Mouse (Mus musculus) midbrain, embryonic 14.5 days (tissue): ENCODE measurements at regions not wholly inside any gene's neighbourhood (a gene's known extent, or its start where the extent isn't known, plus 50 kb on each side); places are given as distances from the start of the nearest gene placed in this dataset.

Experiments used
- ATAC-seq: fragments of 200-750 bp; cut with Nextera tagmentation; 2 replicates; pipeline ENCODE4 v1.8.0; 2017; ENCODE audit warnings: moderate number of reproducible peaks, moderate library complexity; ENCODE audit not compliant: low FRiP score, low TSS enrichment
- DNase-seq: peaks from one replicate; pipeline ENCODE4 v3.0.0-alpha.2; 2015
- H3K27ac ChIP-seq: fragments of 300-500 bp; sonication (generic); replicated peaks from 2 replicates; pipeline ENCODE4 v1.5.1; 2014; ENCODE audit warnings: mild to moderate bottlenecking, low read depth, low read length, moderate library complexity
- H3K27me3 ChIP-seq: fragments of 300-500 bp; sonication (generic); 2 replicates; pipeline ENCODE4 v1.6.1; 2014; ENCODE audit warnings: low read length, control low read depth, mixed read lengths; ENCODE audit not compliant: control insufficient read depth, insufficient read depth
- H3K36me3 ChIP-seq: fragments of 300-500 bp; sonication (generic); 2 replicates; pipeline ENCODE4 v1.6.1; 2014; ENCODE audit warnings: low read length, control low read depth; ENCODE audit not compliant: control insufficient read depth, insufficient read depth
- H3K4me1 ChIP-seq: fragments of 300-500 bp; sonication (generic); 2 replicates; pipeline ENCODE4 v1.6.1; 2014; ENCODE audit warnings: mild to moderate bottlenecking, antibody characterized with exemption, low read length, control low read depth; ENCODE audit not compliant: control insufficient read depth, insufficient read depth
- H3K4me2 ChIP-seq: fragments of 300-500 bp; sonication (generic); 2 replicates; pipeline ENCODE4 v1.6.1; 2014; ENCODE audit warnings: mild to moderate bottlenecking, low read length, moderate library complexity
- H3K4me3 ChIP-seq: fragments of 300-500 bp; sonication (generic); replicated peaks from 2 replicates; pipeline ENCODE4 v1.5.1; 2014; ENCODE audit warnings: low read depth, low read length
- H3K9ac ChIP-seq: fragments of 300-500 bp; sonication (generic); replicated peaks from 2 replicates; pipeline ENCODE4 v1.6.1; 2014; ENCODE audit warnings: mild to moderate bottlenecking, low read length, moderate library complexity
- H3K9me3 ChIP-seq: fragments of 300-500 bp; sonication (generic); 2 replicates; pipeline ENCODE4 v1.6.1; 2016; ENCODE audit warnings: low read length, control low read depth, mixed read lengths; ENCODE audit not compliant: control insufficient read depth
- WGBS: fragments of 180-500 bp; shearing (Covaris S2); extraction: QIAGEN DNeasy Blood & Tissue Kit; methylation state at CpG from one replicate; pipeline ENCODE4 v1.1.7; 2014; 5-methylcytosine and 5-hydroxymethylcytosine counted together

DNA sequence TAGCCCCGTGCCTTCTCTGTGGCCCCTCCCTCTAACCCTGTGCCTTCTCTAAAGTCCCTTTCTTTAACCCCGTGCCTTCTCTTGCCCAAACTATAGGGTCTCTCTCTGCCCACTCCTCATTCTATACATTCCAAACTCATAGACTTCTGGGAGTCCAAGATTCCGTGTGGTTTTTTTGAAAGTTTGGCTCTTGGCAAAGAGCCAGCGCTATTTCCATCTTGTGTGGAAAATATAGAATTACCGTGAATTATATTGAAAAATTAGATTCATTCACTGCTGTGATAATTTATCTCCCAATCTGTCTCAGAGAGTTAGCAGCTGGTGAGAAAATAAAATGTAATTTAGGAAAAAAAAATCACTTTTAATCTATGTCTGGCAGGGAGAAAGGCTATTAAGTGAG lies 234.6 kb downstream of the CK137956 start:
- Histone ChIP-seq H3K4me2 (no peak overlapping the region), H3K4me1 (peaks cover 6% of the 10 kb centered on the region; the same call in 1 of the 2 replicates), H3K9me3 (no peaks in the 10 kb centered on the region), H3K36me3 (no peaks in the 10 kb centered on the region), H3K4me3 (no peak overlapping the region), H3K27ac (no peak overlapping the region), H3K27me3 (no peaks in the 10 kb centered on the region), H3K9ac (no peak overlapping the region)
- WGBS: 70% methylated on average over 5 of the region's 5 CpGs
- ATAC-seq (no peak), DNase-seq (no peak)

- Histone ChIP-seq H3K27ac (peak overlapping the region; percentile 61; the same call in 1 of the 2 replicates), H3K27me3 (no peaks in the 10 kb centered on the region), H3K4me3 (no peak overlapping the region), H3K4me1 (peaks cover 6% of the 10 kb centered on the region; the same call in 1 of the 2 replicates), H3K9me3 (no peaks in the 10 kb centered on the region), H3K9ac (no peak overlapping the region), H3K4me2 (no peak overlapping the region), H3K36me3 (no peaks in the 10 kb centered on the region)
- no peak for ATAC-seq
- peak; percentile 35 for DNase-seq
- 30% methylated on average over 8 of the region's 8 CpGs for WGBS
Measured at GRCm38 (mm10) chr4:127734641-127735040, 236.1 kb downstream of the CK137956 start.

DNA sequence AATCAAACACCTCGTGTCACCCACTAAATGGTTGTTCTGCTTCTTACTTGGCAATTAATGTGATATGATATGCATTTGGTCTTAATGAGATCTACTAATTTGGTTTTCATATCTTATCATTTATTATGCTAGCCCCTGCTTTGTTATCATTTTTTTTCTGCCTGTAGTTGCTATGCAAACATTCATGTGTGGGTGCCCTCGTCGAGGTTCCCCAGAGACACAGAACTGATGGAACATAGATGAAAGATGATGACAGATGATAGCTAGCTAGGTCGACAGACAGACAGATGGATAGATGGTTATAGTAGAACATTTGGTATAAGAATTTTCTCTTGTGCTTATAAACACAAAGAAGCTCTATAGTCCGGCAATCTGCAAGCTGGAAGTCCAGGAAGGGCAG lies 252.1 kb downstream of the CK137956 start:
- H3K4me1 ChIP-seq: no peaks in the 10 kb centered on the region
- H3K27me3 ChIP-seq: no peaks in the 10 kb centered on the region
- no peak overlapping the region for H3K4me3 ChIP-seq
- DNase-seq (no peak), ATAC-seq (no peak)
- no peak overlapping the region for H3K4me2 ChIP-seq
- H3K9ac ChIP-seq: no peak overlapping the region
- H3K27ac ChIP-seq: no peak overlapping the region
- whole genome bisulfite sequencing: 87% methylated on average over 5 of the region's 5 CpGs
- H3K9me3 ChIP-seq: no peaks in the 10 kb centered on the region
- H3K36me3 ChIP-seq: no peaks in the 10 kb centered on the region

- DNase-seq (peak; percentile 77), ATAC-seq (no peak; the same call in 1 of the 2 replicates)
- H3K36me3 ChIP-seq: no peaks in the 10 kb centered on the region
- H3K9ac ChIP-seq: no peak overlapping the region
- H3K4me2 ChIP-seq: no peak overlapping the region
- H3K4me1 ChIP-seq: no peaks in the 10 kb centered on the region
- H3K4me3 ChIP-seq: no peak overlapping the region
- peak overlapping the region; percentile 39 for H3K27ac ChIP-seq
- 77% methylated on average over 10 of the region's 10 CpGs for WGBS
- H3K27me3 ChIP-seq: no peaks in the 10 kb centered on the region
- H3K9me3 ChIP-seq: no peaks in the 10 kb centered on the region
Measured at GRCm38 (mm10) chr4:127712274-127712673, 258.5 kb downstream of the CK137956 start.

DNA sequence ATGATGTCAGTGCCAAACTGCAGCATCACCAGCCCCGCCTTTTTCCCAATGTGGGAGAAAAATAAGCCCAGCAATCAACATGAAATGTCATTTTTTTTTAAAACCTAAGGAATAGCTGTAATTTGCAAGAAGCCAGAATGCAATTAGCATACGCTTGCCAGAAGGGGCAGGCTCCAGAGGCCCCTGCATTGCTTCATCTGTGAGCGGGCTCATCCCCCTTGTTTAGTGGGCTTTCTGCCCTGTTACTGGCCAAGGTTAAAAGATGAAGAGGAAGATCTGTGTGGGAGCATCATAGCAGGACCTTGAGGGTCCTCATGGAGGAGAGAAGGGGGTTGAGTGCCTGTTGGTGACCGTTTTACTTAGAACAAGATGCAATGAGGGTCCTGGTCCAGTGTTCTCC lies 259.9 kb downstream of the CK137956 start:
- 66% methylated on average over 4 of the region's 4 CpGs for WGBS
- H3K4me2 ChIP-seq: no peak overlapping the region
- H3K36me3 ChIP-seq: no peaks in the 10 kb centered on the region
- no peaks in the 10 kb centered on the region for H3K9me3 ChIP-seq
- H3K27me3 ChIP-seq: no peaks in the 10 kb centered on the region
- no peak overlapping the region for H3K4me3 ChIP-seq
- H3K9ac ChIP-seq: no peak overlapping the region
- no peak overlapping the region for H3K27ac ChIP-seq
- H3K4me1 ChIP-seq: no peaks in the 10 kb centered on the region
- ATAC-seq (no peak), DNase-seq (no peak)

DNA sequence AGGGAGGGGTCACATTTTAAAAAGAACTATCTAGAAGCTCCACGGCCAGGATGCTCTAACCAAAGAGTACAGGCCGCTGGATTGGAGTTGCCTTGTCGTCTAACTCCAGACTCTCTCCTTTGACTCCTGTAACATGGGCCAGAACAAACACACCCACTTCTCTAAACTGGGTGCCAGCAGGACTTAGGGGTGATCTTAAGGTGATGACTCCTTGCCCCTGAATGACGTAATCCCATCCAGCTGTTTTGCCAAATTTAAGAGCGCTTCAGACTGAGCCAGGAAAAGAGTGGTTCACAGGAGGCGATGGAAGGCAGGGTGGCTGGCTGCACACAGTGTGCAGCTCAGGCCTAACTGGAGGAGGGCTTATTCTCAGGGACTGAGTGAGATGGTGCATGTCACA lies 261.0 kb downstream of the CK137956 start:
- WGBS: 84% methylated on average over 6 of the region's 6 CpGs

DNA sequence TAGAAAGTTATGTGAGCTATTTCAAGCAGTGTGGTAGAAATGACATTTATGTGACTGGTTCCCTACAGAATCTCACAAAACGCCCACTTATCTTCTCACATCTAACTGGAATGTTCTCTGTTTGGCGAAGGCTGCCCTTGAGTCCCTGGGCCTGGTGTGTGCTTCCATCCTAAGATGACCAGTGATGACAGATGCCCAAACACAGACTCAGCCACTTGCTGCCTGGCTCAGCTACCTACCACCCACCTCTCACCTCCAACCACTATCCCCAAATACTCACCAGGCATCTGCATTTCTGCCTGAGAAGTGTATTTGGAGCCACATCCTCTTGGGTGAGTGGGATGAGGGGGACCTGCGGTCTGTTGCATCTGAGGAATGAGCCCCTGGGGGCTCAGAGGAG lies 262.6 kb downstream of the CK137956 start:
- WGBS: 92% methylated on average over 3 of the region's 3 CpGs
- no peaks in the 10 kb centered on the region for H3K9me3 ChIP-seq
- H3K9ac ChIP-seq: no peak overlapping the region
- no peak for DNase-seq
- no peak for ATAC-seq
- H3K27me3 ChIP-seq: no peaks in the 10 kb centered on the region
- no peak overlapping the region for H3K4me2 ChIP-seq
- no peaks in the 10 kb centered on the region for H3K36me3 ChIP-seq
- no peak overlapping the region for H3K27ac ChIP-seq
- no peak overlapping the region for H3K4me3 ChIP-seq
- H3K4me1 ChIP-seq: no peaks in the 10 kb centered on the region

More for the DNA sequence above, 261.0 kb downstream of the CK137956 start:
- no peak for DNase-seq
- Histone ChIP-seq H3K4me1 (no peaks in the 10 kb centered on the region), H3K4me2 (no peak overlapping the region), H3K9me3 (no peaks in the 10 kb centered on the region), H3K27ac (no peak overlapping the region), H3K4me3 (no peak overlapping the region), H3K9ac (no peak overlapping the region), H3K27me3 (no peaks in the 10 kb centered on the region), H3K36me3 (no peaks in the 10 kb centered on the region)
- no peak for ATAC-seq

DNA sequence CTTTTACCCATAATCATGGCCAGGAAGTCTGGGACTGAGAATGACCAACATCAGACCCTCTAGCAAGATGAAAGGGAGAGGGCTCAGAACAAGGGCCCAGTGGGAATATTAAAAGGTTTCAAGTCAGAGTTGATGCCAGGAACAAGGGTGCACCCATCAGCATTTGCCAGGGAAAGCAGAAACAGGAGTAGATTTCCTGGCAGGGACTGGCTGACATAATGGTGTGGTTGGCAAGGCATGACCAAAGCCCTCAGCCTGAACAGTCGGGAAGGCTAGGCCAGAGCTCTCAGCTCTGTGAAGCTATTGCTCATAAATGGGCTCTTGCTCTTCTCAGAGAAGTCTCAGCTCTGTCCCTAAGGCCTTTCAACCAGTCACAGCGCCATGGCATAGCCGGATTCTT lies 263.6 kb downstream of the CK137956 start:
- Histone ChIP-seq H3K27ac (no peak overlapping the region), H3K36me3 (no peaks in the 10 kb centered on the region), H3K27me3 (no peaks in the 10 kb centered on the region), H3K4me2 (no peak overlapping the region), H3K4me3 (no peak overlapping the region), H3K4me1 (no peaks in the 10 kb centered on the region), H3K9me3 (no peaks in the 10 kb centered on the region), H3K9ac (no peak overlapping the region)
- no peak for DNase-seq
- 89% methylated on average over 3 of the region's 3 CpGs for whole genome bisulfite sequencing
- ATAC-seq: no peak

GRCm38 (mm10) chr4:127701651-127702050 lies 269.1 kb downstream of the CK137956 start:
- Histone ChIP-seq H3K9ac (no peak overlapping the region), H3K4me1 (no peaks in the 10 kb centered on the region), H3K4me3 (no peak overlapping the region), H3K27me3 (no peaks in the 10 kb centered on the region), H3K36me3 (no peaks in the 10 kb centered on the region), H3K9me3 (no peaks in the 10 kb centered on the region), H3K4me2 (no peak overlapping the region), H3K27ac (no peak overlapping the region)
- 93% methylated on average over 11 of the region's 11 CpGs for WGBS
- no peak for DNase-seq
- ATAC-seq: no peak
